Mouse (Mus musculus) ZHBTc4 (cell line): ENCODE data around the gene Hspb9.

Experiments used
- DNase-seq: peaks from one replicate; pipeline ENCODE4 v3.0.0-alpha.2; 2011; ENCODE audit warnings: low read depth, low spot score

Gene Hspb9

DNA sequence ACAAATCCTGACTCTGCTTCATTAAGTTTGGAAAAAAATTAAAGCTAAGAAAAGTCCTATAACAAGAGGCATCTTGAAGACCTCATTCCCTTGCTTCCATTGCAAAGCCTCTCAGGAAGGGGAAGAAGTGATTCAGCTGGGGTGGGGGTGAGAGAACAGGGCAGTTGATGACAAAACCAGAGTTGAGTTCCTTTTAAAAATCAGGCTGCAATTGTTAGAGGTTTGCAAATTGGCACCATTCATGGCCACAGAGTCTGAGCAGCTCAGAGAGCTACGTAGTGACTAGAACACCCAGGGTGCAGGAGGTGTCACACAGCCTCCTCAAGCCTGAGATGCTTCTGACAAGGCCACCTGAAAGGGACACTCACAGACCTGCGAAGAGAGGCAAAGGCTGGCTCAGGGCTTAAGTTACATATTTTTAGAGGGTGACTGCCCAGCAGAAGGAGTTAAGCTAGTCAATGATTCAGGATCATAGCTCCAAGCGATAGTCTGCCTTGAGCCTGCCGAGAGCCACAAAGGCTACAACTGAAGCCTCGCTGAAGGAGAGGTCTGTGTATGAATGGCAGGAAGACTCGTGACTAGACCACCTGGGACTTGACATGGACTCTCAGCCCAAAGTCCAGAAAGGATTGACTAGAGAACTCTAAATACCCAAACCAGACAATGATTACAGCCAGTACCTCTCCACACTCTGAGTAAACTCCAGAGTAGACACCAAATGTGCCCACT lies 17.0 kb downstream of the Hspb9 start:
- DNase-seq, result no peak

DNA sequence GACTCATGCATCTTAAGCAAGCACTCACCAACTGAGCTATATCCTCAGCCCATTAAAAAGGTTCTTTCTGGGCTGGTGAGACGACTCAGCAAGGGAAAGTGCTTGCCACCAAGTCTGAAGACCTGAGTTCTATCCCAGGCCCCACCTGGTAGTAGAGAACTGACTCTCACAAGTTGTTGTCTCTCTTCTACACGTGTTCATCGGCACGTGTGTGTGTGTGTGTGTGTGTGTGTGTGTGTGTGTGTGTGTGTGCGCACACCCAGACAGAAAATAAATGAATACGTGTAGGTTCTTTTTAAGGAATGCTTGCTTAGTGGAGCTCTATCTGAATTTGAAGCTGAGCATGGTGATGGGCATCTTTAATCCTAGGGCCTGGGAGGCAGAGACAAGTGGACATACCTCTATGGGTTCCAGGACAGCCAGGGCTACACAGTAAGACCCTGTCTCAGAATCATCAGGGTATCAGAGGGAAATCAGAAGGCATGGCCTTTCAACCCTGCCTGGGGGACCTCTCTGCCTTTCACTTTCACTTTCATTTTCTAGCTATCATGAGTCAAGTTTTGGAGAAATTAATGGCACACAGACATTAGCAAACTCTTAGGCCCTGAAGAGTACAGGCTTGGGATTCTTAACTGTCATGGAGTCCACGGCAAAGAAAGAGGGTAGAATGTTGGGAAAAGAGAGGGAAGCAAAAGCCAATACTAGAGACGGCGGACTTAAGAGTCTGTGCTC lies 21.6 kb downstream of the Hspb9 start:
- no peak for DNase-seq

DNA sequence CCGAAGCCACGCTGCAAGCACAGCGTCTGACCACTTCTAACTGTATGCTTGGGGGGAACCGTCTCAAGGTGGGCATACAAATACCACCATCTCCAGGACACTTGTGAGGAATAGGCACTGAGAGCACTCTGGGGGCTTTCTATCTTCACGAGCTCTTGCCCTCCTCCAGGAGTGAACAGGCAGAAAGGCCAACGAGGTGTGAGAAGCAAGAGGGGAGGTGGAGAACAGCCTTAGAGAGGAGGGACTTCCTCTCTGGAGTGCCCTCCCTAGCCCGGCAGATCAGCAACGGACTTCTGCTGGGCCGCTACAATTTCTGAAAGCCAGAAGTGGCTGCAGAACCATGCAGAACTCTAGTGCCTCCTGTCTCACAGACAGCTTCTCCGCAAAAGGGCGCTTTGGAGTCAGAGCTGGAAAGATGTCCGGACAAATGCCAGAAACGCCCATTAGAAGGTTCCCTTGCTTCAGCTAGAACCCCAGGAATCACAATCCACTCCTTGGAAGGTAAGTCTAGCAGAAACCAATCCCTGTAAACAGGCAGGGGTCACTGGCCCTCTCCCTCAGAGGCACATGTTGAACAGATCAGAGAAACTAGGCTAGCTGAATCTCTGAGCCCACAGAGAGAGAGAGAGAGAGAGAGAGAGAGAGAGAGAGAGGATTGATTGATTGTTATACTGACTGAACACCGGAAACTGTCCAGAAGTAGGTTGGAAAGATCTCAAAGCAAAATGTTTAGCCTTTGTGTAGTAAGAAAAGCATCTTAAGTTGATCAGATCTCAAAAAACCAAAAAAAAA lies 22.5 kb downstream of the Hspb9 start:
- no peak for DNase-seq

DNA sequence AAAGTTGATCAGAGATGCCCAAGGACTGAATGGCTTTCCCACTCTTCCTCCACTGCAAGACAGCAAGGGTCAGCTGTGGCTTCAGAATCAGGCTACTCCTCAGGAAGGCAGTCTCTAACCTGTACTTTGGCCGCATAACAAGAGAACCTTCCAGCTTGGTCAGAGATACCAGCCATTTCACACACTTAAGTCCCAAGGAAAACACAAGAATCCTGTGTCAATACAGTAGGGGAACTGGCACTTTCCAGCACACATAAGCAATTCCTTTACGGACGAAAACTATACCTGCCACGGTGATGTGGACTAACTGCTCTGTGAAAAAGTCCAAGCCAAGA lies 23.1 kb downstream of the Hspb9 start:
- no peak for DNase-seq

DNA sequence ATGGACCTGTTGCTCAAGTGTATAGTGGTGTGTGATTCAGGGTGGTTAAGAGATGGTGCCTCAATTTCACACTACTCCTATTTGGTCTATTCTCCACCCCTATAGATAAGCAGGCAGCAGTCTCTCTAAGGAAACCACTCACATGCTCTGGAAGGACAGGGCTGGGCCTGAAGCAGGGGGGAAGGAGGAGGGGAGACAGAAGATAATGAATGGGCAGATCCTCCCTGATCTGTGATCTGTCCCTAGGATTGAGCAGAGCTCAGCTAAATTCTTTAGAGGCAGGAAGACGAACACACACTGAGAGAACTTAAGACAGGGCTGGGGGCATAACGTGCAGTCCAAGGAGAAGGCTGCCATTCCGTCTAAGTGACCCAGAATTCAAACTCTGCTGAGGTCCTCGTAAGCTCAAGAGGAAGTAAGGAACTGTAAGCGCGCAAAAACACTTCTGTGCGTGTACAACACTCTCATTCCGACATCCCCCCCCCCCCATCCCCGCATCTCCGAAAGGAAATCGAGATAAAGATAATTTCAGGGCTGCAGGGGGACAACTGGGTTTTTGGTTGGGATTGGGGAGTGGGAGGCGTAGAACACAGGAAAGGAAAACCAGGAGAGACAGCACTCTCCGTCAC lies 23.6 kb downstream of the Hspb9 start:
- no peak for DNase-seq

DNA sequence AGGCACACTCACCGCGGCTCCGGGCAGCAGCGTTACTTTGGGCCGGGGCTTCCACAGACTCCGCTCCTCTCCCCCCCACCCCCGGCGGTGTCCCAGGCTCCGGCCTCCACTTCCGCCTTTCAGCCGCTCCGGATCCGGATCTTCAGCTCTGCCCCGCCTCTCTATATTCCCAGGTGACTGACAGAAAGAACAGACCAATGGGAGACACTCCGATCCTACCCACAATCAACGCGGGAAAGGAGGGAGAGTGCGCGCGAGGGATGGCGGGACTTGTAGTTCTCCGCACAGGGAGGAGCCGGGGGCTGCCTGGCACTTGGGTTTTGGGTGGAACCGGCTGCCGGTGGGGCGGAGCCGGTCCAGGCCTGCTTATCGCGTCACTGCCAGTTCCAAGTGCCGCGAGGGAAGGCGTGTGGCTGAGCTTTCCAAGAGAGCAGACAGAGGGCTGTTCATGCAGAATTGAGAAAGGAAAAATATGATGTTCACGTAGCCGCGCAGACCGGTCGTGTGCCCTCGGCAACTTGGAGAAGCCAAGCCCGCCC lies 24.5 kb downstream of the Hspb9 start, which contains the start of gene Rab5c:
Rab5c (minus strand) TSS at position 150 of the 539 bp plus-strand sequence.
- DNase-seq, result peak; percentile 100

DNA sequence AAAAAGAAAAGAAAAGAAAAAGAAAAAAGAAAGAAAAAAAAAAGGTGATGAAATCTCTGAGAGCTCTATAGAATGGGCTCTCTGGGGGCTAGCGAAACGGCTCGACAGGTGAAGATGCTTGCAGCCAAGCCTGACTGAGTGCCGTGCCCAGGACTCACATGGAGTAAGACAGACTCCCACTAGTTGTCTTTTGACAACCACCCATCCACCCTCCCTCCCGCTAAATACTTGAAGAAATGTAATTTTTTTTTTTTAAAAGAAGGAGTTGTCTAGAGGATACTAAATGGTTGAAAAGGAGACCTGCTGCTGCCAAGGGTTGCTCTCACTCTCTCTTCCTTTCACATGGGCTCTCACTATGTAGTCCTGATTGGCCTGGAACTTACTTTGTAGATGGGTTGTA lies 25.1 kb downstream of the Hspb9 start:
- no peak for DNase-seq

DNA sequence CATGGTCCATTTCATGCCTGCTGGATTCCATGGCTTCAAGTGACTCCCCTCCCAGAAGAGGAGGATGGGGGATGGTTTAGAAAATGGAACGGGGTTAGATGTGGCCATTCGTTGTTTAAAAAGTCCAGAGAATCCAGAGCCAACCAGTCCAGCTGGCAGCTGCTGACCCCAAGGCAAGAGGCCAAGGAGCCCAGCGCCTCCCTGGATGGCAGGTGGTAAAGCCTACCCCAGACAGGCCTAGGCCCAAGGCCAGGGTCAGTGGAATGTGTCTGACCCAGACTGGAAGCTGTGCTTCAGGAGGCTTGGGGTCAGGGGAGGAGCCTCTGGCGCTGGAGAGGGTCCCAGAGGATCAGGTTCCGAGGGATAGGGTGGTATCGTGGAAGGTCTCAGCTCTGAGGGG lies 27.7 kb downstream of the Hspb9 start:
- no peak for DNase-seq

DNA sequence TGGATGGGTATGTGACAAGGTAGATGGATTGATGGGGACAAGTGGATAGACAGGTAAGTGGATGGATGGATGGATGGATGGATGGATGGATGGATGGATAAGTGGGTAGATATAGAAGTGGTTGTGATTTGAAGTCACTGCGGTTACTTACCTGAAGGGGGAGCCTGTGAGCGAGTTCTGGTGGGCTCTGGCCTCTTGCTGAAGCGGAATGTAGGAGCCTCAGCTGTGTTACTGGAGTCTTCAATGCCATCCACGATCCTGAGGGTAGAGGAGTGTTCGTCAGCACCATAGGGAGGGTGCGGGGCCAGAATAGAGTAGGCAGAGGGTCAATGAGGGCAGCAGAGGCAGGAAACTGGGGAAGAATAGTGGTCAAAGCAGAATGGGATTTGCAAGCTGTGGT lies 31.4 kb downstream of the Hspb9 start:
- DNase-seq, result peak; percentile 85

DNA sequence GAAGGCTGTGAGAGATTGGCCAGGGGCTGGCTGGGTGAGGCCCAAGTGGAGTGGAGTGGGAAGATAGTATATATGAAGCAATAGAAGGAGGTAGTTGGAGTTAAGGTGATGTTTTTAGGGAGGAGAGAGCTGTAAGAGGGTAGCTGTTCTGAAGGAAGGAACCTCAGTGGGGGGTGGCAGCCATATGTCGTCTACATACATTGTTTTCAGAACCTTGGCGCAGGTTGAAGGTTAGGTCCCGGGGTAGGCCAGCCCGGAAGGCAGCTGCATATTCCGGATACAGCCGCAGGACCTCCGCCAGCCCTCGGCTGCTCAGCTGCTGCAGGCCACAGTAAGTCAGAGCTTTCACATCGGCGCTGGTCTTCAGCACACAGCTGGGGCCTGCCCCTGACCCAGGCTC lies 32.9 kb downstream of the Hspb9 start:
- peak; percentile 52 for DNase-seq

DNA sequence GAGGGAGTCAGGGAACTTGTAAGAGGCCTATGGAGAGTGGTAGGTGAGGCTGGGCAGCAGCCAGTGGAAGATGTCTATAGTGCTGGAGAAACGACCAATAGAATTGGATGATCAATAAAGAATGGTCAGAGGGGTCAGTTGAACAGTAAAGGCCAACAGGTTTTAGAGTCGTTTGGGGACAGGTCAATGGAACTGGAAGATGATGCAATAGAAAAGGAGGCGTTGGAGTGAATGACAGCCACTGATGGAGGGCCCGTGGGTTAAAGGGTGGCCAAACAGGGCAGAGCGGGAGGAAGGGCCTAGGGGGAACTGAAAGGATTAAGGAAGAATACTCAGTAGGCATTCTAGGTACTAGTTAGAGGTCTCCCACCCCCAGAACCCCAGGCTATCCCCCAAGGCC lies 33.5 kb downstream of the Hspb9 start:
- no peak for DNase-seq

DNA sequence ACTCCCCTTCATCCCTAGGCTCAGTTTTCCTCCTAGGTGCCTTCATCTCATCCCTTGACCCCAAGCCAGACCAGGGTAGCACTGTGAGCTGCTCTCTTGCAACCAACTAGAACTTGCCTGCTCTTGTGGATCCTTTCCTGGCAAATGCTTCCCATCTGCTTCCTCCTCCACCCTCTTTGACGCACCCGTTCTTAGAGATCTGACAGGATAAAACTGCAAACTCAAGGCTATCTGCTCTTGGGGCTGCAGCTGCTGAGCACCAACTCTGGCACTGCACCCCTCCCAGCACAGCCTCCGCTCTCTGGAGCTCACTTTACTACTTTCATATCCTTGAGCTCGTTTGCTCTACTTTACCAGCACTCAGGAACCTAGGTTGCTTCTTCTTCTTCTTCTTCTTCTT lies 35.0 kb downstream of the Hspb9 start:
- DNase-seq, result no peak

DNA sequence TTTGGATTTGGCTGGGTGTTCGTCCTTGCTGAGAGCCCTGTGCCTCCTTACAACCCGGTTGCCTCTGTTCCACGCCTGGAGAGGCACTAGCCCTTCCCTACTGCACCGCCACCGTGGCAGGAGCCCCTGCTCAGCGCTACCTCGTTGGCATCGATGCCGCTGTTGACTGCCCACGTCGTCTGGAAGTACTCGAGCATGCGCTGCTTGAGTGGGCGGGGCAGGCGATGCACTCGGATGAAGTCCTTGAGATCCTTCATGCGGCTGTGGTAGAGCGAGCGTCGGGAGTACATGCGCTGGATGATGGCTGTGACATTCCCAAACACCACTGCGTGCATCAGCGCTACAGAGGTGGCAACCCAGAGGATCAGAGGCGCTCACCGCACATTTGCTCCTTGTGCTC lies 35.8 kb downstream of the Hspb9 start:
- DNase-seq, result peak; percentile 67

DNA sequence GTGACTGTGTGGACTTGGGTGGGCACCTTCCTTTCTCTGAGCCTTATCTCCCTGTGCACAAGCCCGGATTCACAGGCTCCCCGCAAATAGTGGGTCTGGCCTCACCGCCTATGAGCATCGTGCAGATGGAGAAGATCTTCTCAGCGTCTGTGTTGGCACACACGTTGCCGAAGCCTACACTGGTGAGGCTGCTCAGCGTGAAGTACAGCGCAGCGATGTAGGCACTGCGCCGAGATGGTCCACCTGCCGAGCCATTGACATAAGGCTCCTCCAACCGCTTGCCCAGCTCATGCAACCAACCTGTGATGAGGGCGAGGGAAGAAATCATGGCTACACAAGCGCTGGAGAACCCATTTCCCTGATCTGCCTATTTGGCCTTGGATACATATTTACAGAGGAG lies 36.5 kb downstream of the Hspb9 start:
- DNase-seq, result no peak

DNA sequence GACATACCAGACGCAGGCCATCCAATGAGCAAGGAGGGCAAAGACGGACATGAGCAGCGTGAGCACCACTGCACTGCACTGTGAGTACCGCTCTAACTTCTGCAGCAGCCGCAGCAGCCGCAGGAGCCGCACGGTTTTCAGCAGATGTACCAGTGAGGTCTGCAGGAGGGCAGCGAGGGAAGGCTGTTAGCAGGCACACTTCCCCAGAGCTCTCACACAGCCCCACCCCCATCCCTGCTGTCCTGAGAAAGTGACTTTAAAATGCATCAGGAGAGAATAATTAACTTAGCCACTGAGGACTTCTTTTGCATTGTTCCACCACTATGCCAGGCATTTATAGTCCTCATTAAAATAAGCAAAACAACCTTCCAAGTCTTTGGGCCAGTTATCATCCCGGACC lies 38.6 kb downstream of the Hspb9 start:
- DNase-seq, result no peak

DNA sequence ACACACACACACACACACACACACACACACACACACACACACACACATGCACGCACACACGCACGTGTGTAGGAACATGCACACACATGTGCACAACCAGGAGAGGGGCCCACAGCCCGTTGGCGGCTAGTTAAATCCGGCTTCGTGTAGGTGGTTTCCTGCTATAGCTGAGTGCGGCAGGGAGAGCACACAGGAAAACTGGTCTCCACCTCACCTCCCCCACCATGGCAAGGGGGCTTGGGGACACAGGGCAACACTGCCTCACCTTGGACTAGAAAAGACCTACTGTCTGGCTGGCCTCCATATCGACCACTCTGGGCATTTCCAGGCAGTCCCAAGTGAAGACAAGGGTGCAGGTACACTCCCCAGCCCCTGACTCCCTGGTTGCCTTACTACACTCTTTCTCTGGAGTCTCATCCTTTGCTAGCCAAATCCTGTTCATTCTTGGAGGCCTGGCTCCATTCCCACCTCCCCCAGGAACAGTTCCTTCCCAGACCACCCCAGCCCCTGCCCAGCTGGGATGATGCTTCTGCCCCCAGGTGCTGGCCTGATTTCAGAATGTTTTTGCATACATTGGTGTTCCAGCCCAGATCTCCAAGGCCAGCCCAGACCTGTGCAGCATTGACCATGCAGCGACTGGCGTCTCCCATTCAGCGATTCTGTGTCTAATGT lies 40.5 kb downstream of the Hspb9 start:
- DNase-seq, result no peak

DNA sequence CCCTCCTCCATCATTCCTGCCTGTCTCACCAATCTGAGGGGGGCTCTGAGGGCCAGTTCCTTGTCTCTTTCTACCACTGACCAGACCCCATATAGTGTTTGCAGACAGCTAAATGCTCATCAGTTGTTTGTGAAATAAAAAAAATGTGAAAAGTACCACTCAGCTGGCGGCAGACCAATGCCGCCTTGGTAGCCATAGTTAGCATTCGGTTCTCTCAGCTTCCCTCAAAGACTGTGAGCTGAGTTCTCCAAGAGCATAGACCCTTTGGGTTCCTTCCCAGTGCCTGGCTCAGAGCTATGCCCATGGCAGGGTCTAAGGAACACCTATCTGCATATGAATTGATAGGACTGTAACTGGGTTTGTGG lies 41.0 kb downstream of the Hspb9 start:
- DNase-seq, result no peak

DNA sequence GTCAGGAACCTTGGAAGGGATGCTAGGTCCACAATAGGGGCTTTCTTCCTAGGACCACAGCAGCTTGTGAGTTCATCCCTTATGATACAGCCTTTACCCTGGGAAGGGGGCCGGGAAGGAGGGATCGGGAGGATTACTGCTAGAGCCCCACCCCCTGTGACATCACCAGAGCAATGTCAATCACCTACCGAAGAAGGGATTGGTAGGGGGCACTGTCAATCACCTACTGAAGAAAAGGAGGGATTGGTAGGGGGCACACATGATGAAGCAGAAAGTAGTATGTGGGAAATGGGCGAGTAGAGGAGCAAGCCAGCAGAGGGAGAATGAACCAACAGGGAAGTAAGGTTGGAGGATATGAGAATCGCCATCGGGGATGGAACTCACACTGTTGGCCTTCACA lies 42.8 kb downstream of the Hspb9 start:
- no peak for DNase-seq

DNA sequence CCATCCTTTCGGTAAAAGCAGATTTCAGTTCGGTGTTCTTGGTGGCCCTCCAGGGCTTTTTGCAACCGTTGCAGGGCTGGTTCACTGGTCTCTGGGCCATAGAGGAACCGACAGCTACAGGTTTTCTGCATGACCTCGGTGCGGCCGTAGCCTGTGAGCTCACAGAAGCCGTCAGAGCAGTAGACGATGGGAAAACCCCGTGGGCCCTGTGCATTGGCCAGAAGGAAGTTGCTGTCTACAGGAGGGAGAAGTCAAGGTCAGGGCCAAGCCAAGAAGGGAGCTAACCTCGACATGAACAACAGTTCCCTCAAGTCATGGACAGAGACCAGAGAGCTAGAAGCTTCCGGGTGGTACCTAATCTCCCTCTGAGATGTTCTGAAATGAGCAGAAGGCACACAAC lies 43.9 kb downstream of the Hspb9 start:
- no peak for DNase-seq

DNA sequence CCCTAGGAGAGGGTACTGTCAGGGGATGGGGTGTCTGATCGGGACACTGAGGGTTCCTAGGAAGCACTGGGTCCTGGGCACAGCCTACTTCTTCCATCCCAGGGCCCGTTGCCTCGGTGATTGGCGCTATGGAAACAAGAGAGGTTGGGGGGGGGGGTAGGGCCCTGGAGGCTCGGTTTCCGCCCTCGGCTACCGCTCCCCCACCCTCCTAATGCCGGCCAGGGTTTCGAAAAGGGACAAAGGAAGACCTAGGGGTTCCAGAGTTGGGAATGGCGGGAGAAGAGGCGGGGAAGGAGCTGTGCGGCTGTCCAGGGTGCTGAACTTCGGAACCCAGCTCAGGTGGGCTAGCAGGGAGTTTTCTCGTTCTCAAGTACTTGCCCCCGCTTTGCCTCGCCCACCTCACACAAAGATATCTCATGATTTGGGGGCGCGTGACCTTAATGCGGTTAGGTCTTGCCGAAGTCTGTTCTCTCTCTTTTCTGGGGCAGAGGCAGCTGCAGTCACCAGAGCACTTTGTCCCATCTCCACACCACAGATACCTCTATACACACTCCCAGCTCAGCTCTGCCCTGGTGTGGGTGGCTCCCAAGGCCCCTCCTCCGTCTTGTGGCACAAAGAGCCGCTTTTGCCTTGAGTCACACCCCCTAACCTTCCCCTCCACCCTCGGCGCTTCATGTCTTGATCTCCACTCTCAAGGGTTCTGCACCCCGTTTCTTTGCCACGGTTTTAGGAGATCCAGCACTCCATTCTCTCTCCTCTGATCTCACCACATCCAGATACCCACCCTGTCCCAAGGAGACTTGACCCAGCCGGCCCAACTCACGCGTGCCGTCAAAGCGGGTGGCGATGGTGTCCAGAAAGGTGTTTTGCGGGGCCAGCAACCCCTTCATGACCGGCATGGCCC lies 45.3 kb downstream of the Hspb9 start:
- DNase-seq, result peak; percentile 78
